Mouse (Mus musculus) kidney, adult 8-10 months (tissue): ENCODE results near the gene Fam168a.
A peak's percentile ranks its signal among the peaks of the same experiment; 100 is the strongest.

Experiments
- DNase-seq, 2 experiments: peaks; one replicate each; pipeline ENCODE4 v3.0.0; 2022

Gene Fam168a

DNA sequence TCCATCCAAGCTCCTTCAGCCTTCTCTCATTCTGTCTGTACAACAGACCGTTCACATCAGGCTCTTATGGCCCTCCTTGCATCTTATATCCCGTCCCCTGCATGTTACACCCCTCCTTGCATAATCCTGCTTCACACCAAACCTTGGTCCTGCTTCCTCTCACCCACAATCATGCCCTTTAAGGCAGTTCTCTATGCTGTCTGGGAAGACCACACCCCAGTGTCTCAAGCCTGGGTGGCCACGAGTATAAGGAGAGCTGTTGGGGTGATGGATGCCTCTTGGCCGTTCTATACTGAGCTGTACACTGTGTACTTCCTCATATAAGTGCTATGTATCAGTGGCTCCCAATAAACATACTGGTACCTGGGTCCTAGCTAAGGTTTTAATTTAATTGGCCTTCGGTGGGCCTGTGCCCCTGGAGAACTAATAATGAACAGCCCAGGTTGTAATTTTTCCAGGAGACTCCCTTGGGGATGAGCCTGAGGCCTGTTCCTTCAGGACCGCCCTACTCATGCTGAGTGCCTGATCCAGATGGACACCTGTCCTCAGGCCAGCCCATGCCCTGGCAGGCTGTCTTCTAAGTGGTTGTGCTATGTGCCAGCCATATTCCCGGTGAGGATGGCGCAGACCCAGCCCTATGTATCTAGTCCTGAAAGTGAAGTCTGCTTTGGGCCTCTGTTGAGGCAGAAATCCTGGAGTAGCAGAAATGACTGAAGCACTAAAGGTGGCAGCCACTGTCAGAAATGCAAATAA is 163.6 kb downstream of the Fam168a start:
- DNase-seq, result no peak

DNA sequence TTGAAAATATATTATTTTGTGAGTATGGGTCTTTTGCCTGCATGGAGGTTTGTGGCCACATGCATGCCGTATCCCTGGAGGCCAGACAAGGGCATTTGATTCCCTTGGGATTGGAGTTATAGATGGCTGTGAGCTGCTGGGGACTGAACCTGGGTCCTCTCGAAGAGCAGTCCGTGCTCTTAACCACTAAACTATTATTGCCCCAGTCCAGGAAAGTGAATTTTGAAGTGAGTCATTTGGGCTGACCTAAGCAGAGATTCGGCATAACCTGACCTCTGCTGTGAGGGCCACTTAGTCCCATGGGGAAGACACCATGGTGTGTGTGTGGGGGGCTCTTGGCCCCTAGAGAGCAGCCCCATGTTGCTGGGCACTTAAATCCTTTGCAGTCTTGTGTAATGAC is 164.9 kb downstream of the Fam168a start:
- no peak for DNase-seq

DNA sequence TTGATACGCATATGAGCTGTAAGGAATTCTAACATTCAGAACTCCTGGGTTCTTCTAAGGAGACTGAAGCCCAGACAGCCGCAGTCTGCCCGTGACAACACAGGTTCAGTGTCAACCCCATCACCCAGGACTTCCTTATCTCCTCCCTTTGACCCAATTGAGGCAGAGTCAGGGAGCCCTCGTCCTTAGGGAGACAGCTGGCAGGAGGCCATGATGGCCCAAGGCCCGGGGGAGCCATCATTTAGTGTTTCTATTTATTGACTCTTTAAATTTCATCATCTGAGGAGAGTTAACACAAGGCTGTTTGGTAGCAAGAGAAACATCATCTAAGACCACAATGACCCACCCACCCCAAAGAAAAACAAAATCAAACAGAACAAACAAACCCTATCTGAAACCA is 165.5 kb downstream of the Fam168a start:
- DNase-seq, result peak; percentile 34 to 35

DNA sequence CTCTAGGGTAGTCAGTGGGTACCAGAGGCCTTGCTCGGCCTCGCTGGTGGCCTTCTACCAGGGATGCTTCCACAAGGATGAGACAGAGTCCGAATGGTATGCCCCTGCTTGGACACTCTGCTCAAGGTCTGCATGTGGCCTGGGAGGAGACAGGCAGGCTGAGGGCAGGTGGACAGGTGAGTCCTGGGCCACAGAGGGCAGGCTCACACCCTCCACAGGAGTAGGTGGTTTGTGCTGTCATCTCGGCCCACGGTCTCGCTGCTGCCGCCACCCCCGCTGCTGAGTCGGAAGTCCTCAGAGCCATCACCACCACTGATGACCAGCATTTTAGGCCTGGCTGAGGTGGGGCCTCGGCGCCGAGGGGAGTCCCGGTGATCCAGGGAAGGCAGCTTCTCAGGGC is 166.8 kb downstream of the Fam168a start:
- no peak for DNase-seq

DNA sequence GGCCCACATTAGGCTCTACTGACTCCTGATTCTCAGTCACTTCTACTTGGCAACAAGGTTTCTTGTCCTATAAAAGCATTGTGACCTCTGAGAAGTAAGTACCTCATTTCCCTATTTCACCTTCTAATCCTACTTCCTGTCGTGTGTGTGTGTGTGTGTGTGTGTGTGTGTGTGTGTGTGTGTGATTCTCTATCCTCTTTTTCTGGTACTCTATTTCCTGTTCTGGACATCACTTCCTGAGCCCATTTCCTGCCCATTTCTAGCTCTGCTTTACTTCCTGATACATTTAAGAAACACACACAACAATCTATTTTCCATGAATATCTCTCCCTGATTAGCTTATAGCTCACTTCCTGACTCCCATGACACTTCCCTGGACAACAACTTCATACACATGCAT is 169.4 kb downstream of the Fam168a start:
- DNase-seq, result no peak

DNA sequence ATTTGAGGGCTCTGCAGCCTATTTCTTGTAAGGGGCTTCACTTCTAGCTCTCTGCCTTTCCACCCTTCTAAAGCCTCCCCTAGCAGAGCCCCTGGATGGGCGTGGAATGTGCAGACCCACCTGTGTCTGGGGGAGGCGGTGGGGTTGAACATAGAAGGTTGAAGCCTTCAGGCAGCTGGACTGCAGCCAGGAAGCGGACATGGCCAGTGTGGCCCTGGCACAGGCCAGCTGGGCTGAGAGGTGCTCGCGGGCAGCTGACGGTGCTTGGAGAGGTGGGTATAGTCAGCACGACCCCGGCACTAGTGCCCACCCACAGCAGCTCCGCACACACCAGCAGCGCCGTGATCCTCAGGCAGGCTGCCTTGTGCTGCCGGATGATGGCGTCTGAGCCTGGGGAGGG is 169.9 kb downstream of the Fam168a start:
- no peak for DNase-seq

DNA sequence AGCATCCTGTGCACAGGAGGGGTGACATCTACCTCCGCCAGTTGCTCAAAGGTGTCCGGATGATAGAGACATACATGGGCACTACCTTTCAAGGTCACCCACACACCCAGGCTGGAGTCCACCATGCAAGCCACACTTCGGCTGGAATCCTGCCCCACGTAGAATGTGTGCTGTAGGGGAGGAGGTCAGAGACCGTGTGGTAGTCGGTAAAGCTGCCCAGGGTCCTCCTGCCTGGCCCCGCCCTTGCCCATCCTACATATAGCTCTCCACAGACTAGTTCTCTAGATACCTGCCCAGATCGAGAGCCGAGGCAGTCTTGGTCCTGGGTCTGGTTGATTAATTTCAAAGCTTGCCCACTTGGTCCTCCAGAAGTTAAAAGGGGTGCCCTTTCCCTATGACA is 170.3 kb downstream of the Fam168a start:
- no peak for DNase-seq

DNA sequence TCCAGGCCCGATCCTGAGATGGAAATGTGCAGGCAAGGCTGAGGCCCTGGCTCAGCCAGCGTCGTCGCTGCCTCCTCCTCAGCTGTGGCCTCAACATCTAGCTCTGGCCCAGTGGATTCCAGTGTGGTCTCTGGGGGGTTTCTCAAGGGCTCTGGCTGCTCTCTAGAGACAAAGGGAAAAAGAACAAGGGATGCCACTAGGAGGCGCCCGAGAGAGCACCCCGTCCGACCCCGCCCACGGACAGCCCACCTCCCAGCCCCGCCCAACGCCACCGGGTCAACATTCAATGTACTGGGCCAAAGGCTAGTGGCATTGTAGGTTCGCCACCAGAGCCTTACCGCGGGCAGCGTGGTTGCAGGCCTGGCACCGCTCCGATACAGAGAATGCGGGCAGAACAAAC is 173.2 kb downstream of the Fam168a start:
- peak; percentile 61 to 64 for DNase-seq

DNA sequence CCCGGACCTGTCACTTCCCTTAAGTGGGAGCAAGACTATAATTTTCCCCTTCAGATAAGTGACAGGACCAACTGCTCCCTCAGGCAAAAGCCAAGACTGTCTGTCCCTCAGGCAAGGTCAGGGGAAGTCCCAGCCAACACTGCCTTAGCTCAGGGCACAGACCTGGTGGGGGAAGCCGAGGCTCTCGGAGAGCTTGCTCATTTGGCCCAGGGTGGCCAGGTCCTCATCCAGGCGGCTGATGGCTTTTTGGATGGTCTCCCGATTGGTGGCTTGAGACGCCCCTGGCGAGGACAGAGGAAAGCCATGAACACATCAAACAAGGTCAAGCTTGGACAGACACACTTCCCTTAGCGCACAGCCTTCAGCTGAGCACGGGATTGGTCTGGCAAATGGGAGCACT is 175.1 kb downstream of the Fam168a start:
- no peak for DNase-seq

DNA sequence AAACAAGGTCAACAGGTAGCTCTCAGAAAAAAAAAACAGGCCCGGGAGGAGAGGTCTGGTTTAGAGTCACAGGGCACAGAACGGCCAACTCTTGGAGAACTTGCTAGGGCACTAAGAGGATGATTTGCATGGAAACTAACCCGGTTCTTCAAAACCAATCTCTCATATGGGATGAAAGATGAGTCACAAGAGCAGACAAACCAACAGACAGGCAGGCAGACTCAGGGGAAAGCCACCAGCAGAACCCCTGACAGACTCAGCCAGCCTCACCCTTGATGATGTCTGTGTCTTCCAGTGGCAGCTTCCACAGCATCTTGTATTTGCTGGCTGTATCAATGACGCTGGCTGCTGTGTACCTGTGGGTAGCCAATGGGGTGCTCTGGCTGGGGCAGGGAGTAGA is 175.5 kb downstream of the Fam168a start:
- no peak for DNase-seq

DNA sequence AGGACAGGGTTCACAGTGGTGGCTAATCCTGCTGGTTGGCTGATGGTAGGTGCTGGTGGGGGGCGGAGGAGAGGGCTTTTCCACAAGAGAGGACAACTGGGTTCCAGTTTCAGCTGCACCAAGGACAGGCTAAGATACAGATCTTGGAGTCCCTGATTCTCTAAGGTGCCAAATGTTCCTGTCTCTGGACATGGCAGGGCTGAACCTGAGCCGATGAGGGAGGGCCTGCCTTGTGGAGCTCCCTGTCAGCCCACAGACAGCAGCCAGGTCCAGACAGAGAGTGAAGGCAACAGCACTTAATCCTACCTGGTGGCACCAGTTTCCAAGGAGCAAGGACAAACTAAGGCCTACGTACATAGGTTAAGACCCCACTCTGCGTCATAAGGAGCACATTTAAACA is 178.0 kb downstream of the Fam168a start:
- DNase-seq, result no peak

DNA sequence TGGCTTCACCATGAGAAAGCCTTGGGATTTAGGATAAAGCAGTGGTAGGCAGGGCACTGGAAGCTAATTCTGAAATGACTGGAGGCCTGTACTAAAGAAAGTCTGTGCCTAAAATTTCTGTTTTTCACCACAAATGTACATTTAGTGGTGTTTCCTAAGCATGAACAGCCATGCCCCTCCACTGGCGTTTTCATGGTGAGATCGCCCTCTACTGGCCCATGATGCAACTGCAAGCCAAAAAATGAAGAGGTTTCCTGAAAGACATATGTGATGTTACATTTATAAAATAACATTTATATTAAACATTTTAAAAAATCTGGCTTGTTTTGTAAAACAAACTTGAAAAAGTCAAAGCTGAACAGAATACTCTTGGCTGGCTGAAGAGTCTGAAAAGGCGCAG is 180.1 kb downstream of the Fam168a start:
- peak in 1 of 2 experiments; percentile 53 for DNase-seq
